Mouse (Mus musculus) liver, postnatal 0 days (tissue): ENCODE results near the gene Ak5.

Experiments used
- CTCF ChIP-seq: sonication (generic); IDR thresholded peaks from 2 replicates; pipeline ENCODE4 v1.5.1; 2016; ENCODE audit warnings: antibody characterized with exemption, low read depth
- EP300 ChIP-seq: IDR thresholded peaks from 2 replicates; pipeline ENCODE4 v1.6.1; 2016; ENCODE audit warnings: antibody characterized with exemption, low read depth, mild to moderate bottlenecking

DNA sequence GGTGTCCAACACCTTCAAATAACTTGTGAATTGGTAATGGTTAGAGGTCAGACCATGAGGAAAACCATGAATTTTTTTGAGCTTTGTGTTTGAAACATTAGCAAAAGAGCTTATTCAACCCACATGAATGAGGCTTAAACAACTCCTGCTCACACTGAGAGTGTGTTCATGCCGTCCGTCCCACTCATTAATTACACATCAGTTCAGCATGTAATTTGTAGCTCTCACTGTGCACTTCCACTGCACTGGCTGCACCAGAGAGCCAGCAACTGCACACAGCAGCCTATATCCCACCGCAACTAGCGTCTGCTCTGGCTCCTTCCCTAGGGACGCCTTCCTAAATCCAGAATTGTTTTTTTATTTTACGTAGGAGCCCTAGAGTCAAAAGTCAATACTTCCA is 68.5 kb downstream of the Ak5 start:
- TF ChIP-seq CTCF, result no peak
- no peak for TF ChIP-seq EP300
